Mouse (Mus musculus): ENCODE measurements at regions not wholly inside any gene's neighbourhood (a gene's known extent, or its start where the extent isn't known, plus 50 kb on each side); places are given as distances from the start of the nearest gene placed in this dataset.

GRCm38 (mm10) chr14:67626181-67626580, 1617.2 kb upstream of the Gulo start:
- no peak for DNase-seq

GRCm38 (mm10) chr14:67623841-67624480, 1615.0 kb upstream of the Gulo start:
- DNase-seq: peak in 1 of 2 experiments; percentile 33

GRCm38 (mm10) chr14:67622911-67623310, 1613.9 kb upstream of the Gulo start:
- DNase-seq: peak in 1 of 2 experiments; percentile 37

- DNase-seq: peak in 1 of 2 experiments; percentile 33
These were observed 1612.5 kb upstream of the Gulo start for GRCm38 (mm10) chr14:67621486-67621885.

- DNase-seq: peak; percentile 71 to 87
These were observed 1612.0 kb upstream of the Gulo start for GRCm38 (mm10) chr14:67620854-67621476.

- no peak for DNase-seq
These were observed 1610.6 kb upstream of the Gulo start for GRCm38 (mm10) chr14:67619571-67619970.

GRCm38 (mm10) chr14:67614369-67614768, 1605.4 kb upstream of the Gulo start:
- no peak for DNase-seq

GRCm38 (mm10) chr14:67613691-67614090, 1604.7 kb upstream of the Gulo start:
- peak in 1 of 2 experiments; percentile 26 for DNase-seq

GRCm38 (mm10) chr14:67613221-67613620, 1604.2 kb upstream of the Gulo start:
- DNase-seq: peak; percentile 33 to 48

GRCm38 (mm10) chr14:67612471-67612870, 1603.5 kb upstream of the Gulo start:
- no peak for DNase-seq

GRCm38 (mm10) chr14:67608262-67608661, 1599.3 kb upstream of the Gulo start:
- DNase-seq: no peak

- peak; percentile 20 to 60 for DNase-seq
These were observed 1594.0 kb upstream of the Gulo start for GRCm38 (mm10) chr14:67602960-67603359.

- DNase-seq: peak in 1 of 2 experiments; percentile 42
These were observed 1590.7 kb upstream of the Gulo start for GRCm38 (mm10) chr14:67599734-67600133.

GRCm38 (mm10) chr14:67588627-67589026, 1579.6 kb upstream of the Gulo start:
- DNase-seq: no peak

- DNase-seq: no peak
These were observed 1575.5 kb upstream of the Gulo start for GRCm38 (mm10) chr14:67584456-67585048.

GRCm38 (mm10) chr14:67582201-67582782, 1573.3 kb upstream of the Gulo start:
- DNase-seq: peak in 1 of 2 experiments; percentile 16

- peak; percentile 7 to 8 for DNase-seq
These were observed 1565.4 kb upstream of the Gulo start for GRCm38 (mm10) chr14:67574346-67574949.

- DNase-seq: no peak
These were observed 1564.5 kb upstream of the Gulo start for GRCm38 (mm10) chr14:67573451-67573995.

- DNase-seq: no peak
These were observed 1560.8 kb upstream of the Gulo start for GRCm38 (mm10) chr14:67569744-67570322.

- no peak for DNase-seq
These were observed 1560.1 kb upstream of the Gulo start for GRCm38 (mm10) chr14:67568896-67569743.

- DNase-seq: no peak
These were observed 1545.9 kb upstream of the Gulo start for GRCm38 (mm10) chr14:67554897-67555296.

Data from heart, adult 18-20 months (tissue).